Mouse (Mus musculus): ENCODE measurements around the gene Myl10. TPM values are rescaled to one million over a fixed set of nuclear protein-coding genes. Genes with fewer than 3 reads are reported as not detected.
"Not testable (repeated sequence)": the region's sequence is repeated elsewhere in the genome, so short reads cannot be mapped to it uniquely, and the experiment has no call there.

The Myl10 gene
- not detected for polyA plus RNA-seq (2021)

- ATAC-seq (no peak), DNase-seq (ENCODE audit: low read depth, low spot score) (no peak)
- POLR2A ChIA-PET = interaction anchor here (1.1 kb wide), 1 partner anchor 14 kb away, joined by 3 read pairs; no protein-coding TSS in a partner anchor
- CTCF ChIA-PET = interaction anchor here (0.6 to 1.7 kb wide), 3 partner anchors 13 to 408 kb away, joined by 3 to 6 read pairs (median 4); no protein-coding TSS in a partner anchor
- peaks cover 8% of the 10 kb centered on the region for H3K27me3 ChIP-seq
- no peak for TF ChIP-seq CTCF (IDR thresholded peaks at IDR 0.05)
- in situ Hi-C loops (cut with MboI; ENCODE audit: low pct_unique_long_range_greater_than_20kb) = no loop called here
These were observed at the start of gene Myl10 for GRCm38 (mm10) chr5:136692784-136693183. Myl10 (plus strand) TSS chr5:136693146.

GRCm38 (mm10) chr5:136646731-136647328 is 46.1 kb upstream of the Myl10 start:
- no peak for DNase-seq (ENCODE audit: low read depth, low spot score)
- in situ Hi-C loops (cut with MboI; ENCODE audit: low pct_unique_long_range_greater_than_20kb) = no loop called here
- CTCF ChIA-PET = no interaction called here
- no peak for TF ChIP-seq CTCF (IDR thresholded peaks at IDR 0.05)
- POLR2A ChIA-PET = no interaction called here
- no peaks in the 10 kb centered on the region for H3K27me3 ChIP-seq
- no peak for ATAC-seq

GRCm38 (mm10) chr5:136649071-136649470 is 43.9 kb upstream of the Myl10 start:
- no peak for TF ChIP-seq CTCF (IDR thresholded peaks at IDR 0.05)
- ATAC-seq (no peak), DNase-seq (ENCODE audit: low read depth, low spot score) (no peak)
- in situ Hi-C loops (cut with MboI; ENCODE audit: low pct_unique_long_range_greater_than_20kb) = no loop called here
- CTCF ChIA-PET = interaction anchor here (1.4 to 2.2 kb wide), 3 partner anchors 12 to 26 kb away, joined by 3 to 6 read pairs (median 4); no protein-coding TSS in a partner anchor
- POLR2A ChIA-PET = no interaction called here
- no peaks in the 10 kb centered on the region for H3K27me3 ChIP-seq

GRCm38 (mm10) chr5:136649655-136650054 is 43.3 kb upstream of the Myl10 start:
- in situ Hi-C loops (cut with MboI; ENCODE audit: low pct_unique_long_range_greater_than_20kb) = loop anchor here (10.0 kb wide), 1 partner anchor 175 kb away; no protein-coding TSS in a partner anchor
- DNase-seq (ENCODE audit: low read depth, low spot score) (no peak), ATAC-seq (no peak)
- H3K27me3 ChIP-seq = no peaks in the 10 kb centered on the region
- CTCF ChIA-PET = interaction anchor here (1.4 to 2.2 kb wide), 2 partner anchors 13 to 24 kb away, joined by 3 to 6 read pairs; no protein-coding TSS in a partner anchor
- no peak for TF ChIP-seq CTCF (IDR thresholded peaks at IDR 0.05)
- POLR2A ChIA-PET = no interaction called here

- CTCF ChIA-PET = no interaction called here
- ATAC-seq = no peak
- POLR2A ChIA-PET = interaction anchor here (0.8 to 1.1 kb wide), 2 partner anchors 14 to 391 kb away, joined by 3 read pairs; no protein-coding TSS in a partner anchor
- DNase-seq (ENCODE audit: low read depth, low spot score) = no peak
- no peaks in the 10 kb centered on the region for H3K27me3 ChIP-seq
- in situ Hi-C loops (cut with MboI; ENCODE audit: low pct_unique_long_range_greater_than_20kb) = loop anchor here (10.0 kb wide), 1 partner anchor 180 kb away; no protein-coding TSS in a partner anchor
- no peak for TF ChIP-seq CTCF (IDR thresholded peaks at IDR 0.05)
These were observed 38.5 kb upstream of the Myl10 start for GRCm38 (mm10) chr5:136654481-136654880.

GRCm38 (mm10) chr5:136656830-136657395 is 36.0 kb upstream of the Myl10 start:
- ATAC-seq = peak; percentile 78
- in situ Hi-C loops (cut with MboI; ENCODE audit: low pct_unique_long_range_greater_than_20kb) = loop anchor here (10.0 kb wide), 1 partner anchor 182 kb away; no protein-coding TSS in a partner anchor
- no peaks in the 10 kb centered on the region for H3K27me3 ChIP-seq
- peak; percentile 91 for TF ChIP-seq CTCF (IDR thresholded peaks at IDR 0.05)
- ChIA-PET CTCF (interaction anchor here (0.7 to 2.3 kb wide), 8 partner anchors 19 to 373 kb away, joined by 3 to 8 read pairs (median 4); no protein-coding TSS in a partner anchor), POLR2A (interaction anchor here (0.6 to 1.7 kb wide), 5 partner anchors 12 to 378 kb away, joined by 3 to 6 read pairs (median 4); no protein-coding TSS in a partner anchor)
- peak; percentile 86 for DNase-seq (ENCODE audit: low read depth, low spot score)

GRCm38 (mm10) chr5:136660721-136661120 is 32.2 kb upstream of the Myl10 start:
- POLR2A ChIA-PET = interaction anchor here (0.5 kb wide), 1 partner anchor 45 kb away, joined by 4 read pairs; no protein-coding TSS in a partner anchor
- in situ Hi-C loops (cut with MboI; ENCODE audit: low pct_unique_long_range_greater_than_20kb) = loop anchor here (5.0 kb wide), 2 partner anchors 38 to 88 kb away; no protein-coding TSS in a partner anchor

GRCm38 (mm10) chr5:136662281-136662680 is 30.7 kb upstream of the Myl10 start:
- in situ Hi-C loops (cut with MboI; ENCODE audit: low pct_unique_long_range_greater_than_20kb) = loop anchor here (5.0 kb wide), 2 partner anchors 40 to 90 kb away; no protein-coding TSS in a partner anchor
- ChIA-PET POLR2A (no interaction called here), CTCF (no interaction called here)
- TF ChIP-seq CTCF (IDR thresholded peaks at IDR 0.05) = no peak
- no peak for DNase-seq (ENCODE audit: low read depth, low spot score)
- no peaks in the 10 kb centered on the region for H3K27me3 ChIP-seq
- ATAC-seq = no peak

More at GRCm38 (mm10) chr5:136660721-136661120, 32.2 kb upstream of the Myl10 start:
- CTCF ChIA-PET = interaction anchor here (1.3 to 2.1 kb wide), 3 partner anchors 9 to 91 kb away, joined by 3 to 9 read pairs (median 6); no protein-coding TSS in a partner anchor
- ATAC-seq; H3K27me3 ChIP-seq; DNase-seq (ENCODE audit: low read depth, low spot score): not testable (repeated sequence)

- TF ChIP-seq CTCF (IDR thresholded peaks at IDR 0.05) = no peak
- H3K27me3 ChIP-seq = no peaks in the 10 kb centered on the region
- ChIA-PET POLR2A (no interaction called here), CTCF (no interaction called here)
- in situ Hi-C loops (cut with MboI; ENCODE audit: low pct_unique_long_range_greater_than_20kb) = loop anchor here (5.0 kb wide), 2 partner anchors 41 to 91 kb away; no protein-coding TSS in a partner anchor
- DNase-seq (ENCODE audit: low read depth, low spot score) (no peak), ATAC-seq (no peak)
These were observed 30.1 kb upstream of the Myl10 start for GRCm38 (mm10) chr5:136662822-136663221.

- ATAC-seq (peak; percentile 45), DNase-seq (ENCODE audit: low read depth, low spot score) (peak; percentile 55)
- in situ Hi-C loops (cut with MboI; ENCODE audit: low pct_unique_long_range_greater_than_20kb) = loop anchor here (5.0 kb wide), 2 partner anchors 42 to 92 kb away; no protein-coding TSS in a partner anchor
- H3K27me3 ChIP-seq = no peaks in the 10 kb centered on the region
- ChIA-PET POLR2A (interaction anchor here (0.6 kb wide), 1 partner anchor 568 kb away, joined by 10 read pairs; no protein-coding TSS in a partner anchor), CTCF (interaction anchor here (0.6 to 1.5 kb wide), 11 partner anchors 11 to 411 kb away, joined by 3 to 4 read pairs (median 3); no protein-coding TSS in a partner anchor)
- peak; percentile 96 for TF ChIP-seq CTCF (IDR thresholded peaks at IDR 0.05)
These were observed 28.4 kb upstream of the Myl10 start for GRCm38 (mm10) chr5:136664497-136664896.
